Mouse (Mus musculus) gastrocnemius, adult 2 months (tissue): ENCODE measurements around the gene Akt1s1. TPM values are rescaled to one million over a fixed set of nuclear protein-coding genes. Genes with fewer than 3 reads are reported as not detected.
A peak's percentile ranks its signal among the peaks of the same experiment; 100 is the strongest.
"Not testable (repeated sequence)": the region's sequence is repeated elsewhere in the genome, so short reads cannot be mapped to it uniquely, and the experiment has no call there.

Experiments
- DNase-seq: peaks from one replicate; pipeline ENCODE4 v3.0.0; 2022
- H3K27ac ChIP-seq: fragments of 200-600 bp; 2 replicates; pipeline ENCODE4 v1.8.1; 2022; ENCODE audit warnings: mild to moderate bottlenecking
- H3K4me3 ChIP-seq: fragments of 200-600 bp; 2 replicates; pipeline ENCODE4 v1.8.1; 2022; ENCODE audit warnings: mild to moderate bottlenecking, moderate library complexity
- CTCF ChIP-seq: fragments of 200-600 bp; IDR thresholded peaks from 2 replicates; pipeline ENCODE4 v1.8.1; 2022; ENCODE audit warnings: antibody characterized with exemption, mild to moderate bottlenecking, moderate library complexity
- intact Hi-C: fragments of 180-260 bp; cut with DNase I; formaldehyde crosslinking; loops from one replicate; pipeline ENCODE4 v1.15.1; 2025
- total RNA-seq, 2 experiments: library from RNA; stranded (reverse); gene quantifications; 2 replicates each; pipeline ENCODE4 v1.2.3; 2021

Gene Akt1s1
- total RNA-seq, 2 experiments from 2014 or later = 128 to 137 TPM

GRCm38 (mm10) chr7:44868919-44869696 lies 20.3 kb downstream of the Akt1s1 start:
- H3K27ac ChIP-seq = peak overlapping the region; percentile 99
- TF ChIP-seq CTCF = no peak; the same call in 1 of the 2 replicates
- DNase-seq = peak; percentile 85
- peak overlapping the region; percentile 97 for H3K4me3 ChIP-seq
- intact Hi-C loops = no loop called here

- intact Hi-C loops = loop anchor here (2.0 kb wide), 1 partner anchor 23 kb away; the partner anchor contains the start of gene Med25
- no peak for TF ChIP-seq CTCF
- Histone ChIP-seq H3K4me3 (peak within 1 kb of the TSS; percentile 97), H3K27ac (peak within 1 kb of the TSS; percentile 99)
- peak; percentile 95 for DNase-seq
Observed at GRCm38 (mm10) chr7:44869697-44870528, 21.1 kb downstream of the Akt1s1 start, which contains the start of gene Ptov1. TSS of gene Ptov1 (minus strand) at chr7:44869788.

- intact Hi-C loops = loop anchor here (2.0 kb wide), 1 partner anchor 22 kb away; the partner anchor contains the start of gene Med25
- peak overlapping the region; percentile 97 for H3K4me3 ChIP-seq
Observed at GRCm38 (mm10) chr7:44870614-44871013, 21.8 kb downstream of the Akt1s1 start.

GRCm38 (mm10) chr7:44871181-44871580 lies 22.4 kb downstream of the Akt1s1 start:
- Histone ChIP-seq H3K27ac (peak overlapping the region; percentile 40; the same call in 1 of the 2 replicates), H3K4me3 (no peak overlapping the region)
- no peak for TF ChIP-seq CTCF
- no peak for DNase-seq
- intact Hi-C loops = loop anchor here (2.0 kb wide), 1 partner anchor 22 kb away; the partner anchor contains the start of gene Med25

More at GRCm38 (mm10) chr7:44870614-44871013, 21.8 kb downstream of the Akt1s1 start:
- no peak for DNase-seq
- no peak for TF ChIP-seq CTCF
- H3K27ac ChIP-seq = peak overlapping the region; percentile 99

- intact Hi-C loops = loop anchor here (2.0 kb wide), 2 partner anchors 15 to 21 kb away; partner anchors contain the start of gene Med25
- not testable (repeated sequence) for DNase-seq, H3K4me3 ChIP-seq, H3K27ac ChIP-seq
- peak; percentile 41 for TF ChIP-seq CTCF
Observed at GRCm38 (mm10) chr7:44871774-44872173, 23.0 kb downstream of the Akt1s1 start.

GRCm38 (mm10) chr7:44877833-44878232 lies 29.0 kb downstream of the Akt1s1 start:
- no peak for TF ChIP-seq CTCF
- no peak overlapping the region for H3K27ac ChIP-seq
- no peak for DNase-seq
- intact Hi-C loops = no loop called here
- no peak overlapping the region for H3K4me3 ChIP-seq

- H3K4me3 ChIP-seq = no peak overlapping the region
- intact Hi-C loops = no loop called here
- DNase-seq = no peak
- H3K27ac ChIP-seq = no peak overlapping the region
- TF ChIP-seq CTCF = no peak
Observed at GRCm38 (mm10) chr7:44883036-44883435, 34.2 kb downstream of the Akt1s1 start.

- no peak for TF ChIP-seq CTCF
- Histone ChIP-seq H3K4me3 (no peak overlapping the region), H3K27ac (no peak overlapping the region)
- no peak for DNase-seq
- intact Hi-C loops = no loop called here
Observed at GRCm38 (mm10) chr7:44884637-44885036, 35.8 kb downstream of the Akt1s1 start.

- no peak for DNase-seq
- Histone ChIP-seq H3K4me3 (no peak overlapping the region), H3K27ac (peak overlapping the region; percentile 75; the same call in 1 of the 2 replicates)
- no peak for TF ChIP-seq CTCF
- intact Hi-C loops = loop anchor here (2.0 kb wide), 1 partner anchor 14 kb away; no protein-coding TSS in a partner anchor
Observed at GRCm38 (mm10) chr7:44886964-44887363, 38.2 kb downstream of the Akt1s1 start.

- intact Hi-C loops = no loop called here
- DNase-seq = peak; percentile 61
- Histone ChIP-seq H3K4me3 (no peak overlapping the region), H3K27ac (peak overlapping the region; percentile 75)
- no peak for TF ChIP-seq CTCF
Observed at GRCm38 (mm10) chr7:44888256-44889105, 39.7 kb downstream of the Akt1s1 start.

- DNase-seq = no peak
- Histone ChIP-seq H3K27ac (no peak overlapping the region), H3K4me3 (no peak overlapping the region)
- no peak for TF ChIP-seq CTCF
- intact Hi-C loops = no loop called here
Observed at GRCm38 (mm10) chr7:44890180-44890579, 41.4 kb downstream of the Akt1s1 start.

GRCm38 (mm10) chr7:44890737-44891136 lies 41.9 kb downstream of the Akt1s1 start:
- TF ChIP-seq CTCF = no peak
- intact Hi-C loops = no loop called here
- no peak for DNase-seq
- peak overlapping the region; percentile 96; the same call in 1 of the 2 replicates for H3K27ac ChIP-seq
- peak overlapping the region; percentile 76 for H3K4me3 ChIP-seq
